Mouse (Mus musculus) liver, embryonic 14.5 days (tissue): ENCODE measurements at regions not wholly inside any gene's neighbourhood (a gene's known extent, or its start where the extent isn't known, plus 50 kb on each side); places are given as distances from the start of the nearest gene placed in this dataset.

Source experiments
- ATAC-seq: fragments of 200-750 bp; cut with Nextera tagmentation; 2 replicates; pipeline ENCODE4 v1.8.0; 2017; ENCODE audit warnings: moderate number of reproducible peaks, mild to moderate bottlenecking, moderate library complexity; ENCODE audit not compliant: insufficient read depth
- DNase-seq, 3 experiments: peaks; one replicate each; pipeline ENCODE4 v3.0.0-alpha.2; 2012 to 2013; ENCODE audit warnings: low read depth in 3 of 3, low spot score in 3 of 3
- H3K27ac ChIP-seq: fragments of 300-500 bp; sonication (generic); 2 replicates; pipeline ENCODE4 v1.5.1; 2014; ENCODE audit warnings: moderate library complexity, mild to moderate bottlenecking, control low read depth, inconsistent platforms
- H3K27me3 ChIP-seq: fragments of 300-500 bp; sonication (generic); 2 replicates; pipeline ENCODE4 v1.6.1; 2014; ENCODE audit warnings: mild to moderate bottlenecking, low read length, moderate library complexity; ENCODE audit not compliant: control insufficient read depth, insufficient read depth
- H3K36me3 ChIP-seq: fragments of 300-500 bp; sonication (generic); replicated peaks from 2 replicates; pipeline ENCODE4 v1.6.1; 2014; ENCODE audit warnings: low read depth; ENCODE audit not compliant: control insufficient read depth, insufficient read depth
- H3K4me1 ChIP-seq, 2 experiments: fragments of 200-500 bp in 1 of 2; fragments of 300-500 bp in 1 of 2; sonication (generic) in 1 of 2; replicated peaks; 2 replicates each; pipeline ENCODE4 v1.6.1; 2012 to 2014; ENCODE audit warnings: antibody characterized with exemption in 1 of 2, inconsistent platforms in 1 of 2, low read length in 1 of 2; ENCODE audit not compliant: control insufficient read depth in 2 of 2, insufficient read depth in 2 of 2
- H3K4me2 ChIP-seq: fragments of 300-500 bp; sonication (generic); 2 replicates; pipeline ENCODE4 v1.6.1; 2014; ENCODE audit warnings: low read depth, mild to moderate bottlenecking, control low read depth, moderate library complexity
- H3K4me3 ChIP-seq, 2 experiments: fragments of 200-500 bp in 1 of 2; fragments of 300-500 bp in 1 of 2; sonication (generic) in 1 of 2; 2 replicates each; pipeline ENCODE4 v1.5.1; 2012 to 2014; ENCODE audit warnings: low read depth in 2 of 2, low read length in 2 of 2, mild to moderate bottlenecking in 2 of 2, control low read depth in 1 of 2, inconsistent platforms in 1 of 2, moderate library complexity in 1 of 2; ENCODE audit not compliant: insufficient read depth in 1 of 2
- H3K9ac ChIP-seq: fragments of 300-500 bp; sonication (generic); replicated peaks from 2 replicates; pipeline ENCODE4 v1.6.1; 2014; ENCODE audit warnings: mild to moderate bottlenecking, control low read depth, moderate library complexity
- H3K9me3 ChIP-seq: fragments of 300-500 bp; sonication (generic); 2 replicates; pipeline ENCODE4 v1.6.1; 2016; ENCODE audit warnings: low read length, mixed read lengths; ENCODE audit not compliant: control insufficient read depth
- CTCF ChIP-seq: IDR thresholded peaks from 2 replicates; pipeline ENCODE4 v1.5.1; 2016; ENCODE audit warnings: antibody characterized with exemption, low read depth, control low read depth
- EP300 ChIP-seq: IDR thresholded peaks from 2 replicates; pipeline ENCODE4 v1.6.1; 2016; ENCODE audit warnings: antibody characterized with exemption, low read depth
- WGBS: fragments of 180-500 bp; shearing (Covaris S2); extraction: QIAGEN DNeasy Blood & Tissue Kit; methylation state at CpG from one replicate; pipeline ENCODE4 v1.1.7; 2014; ENCODE audit not compliant: insufficient replicate concordance; 5-methylcytosine and 5-hydroxymethylcytosine counted together

- H3K9ac ChIP-seq: no peak overlapping the region
- H3K4me3 ChIP-seq: no peak overlapping the region
- TF ChIP-seq EP300 (no peak), CTCF (no peak)
- H3K4me2 ChIP-seq: no peak overlapping the region
- no peaks in the 10 kb centered on the region for H3K4me1 ChIP-seq
- no peaks in the 10 kb centered on the region for H3K36me3 ChIP-seq
- no peak overlapping the region for H3K27ac ChIP-seq
- 31% methylated on average over 3 of the region's 3 CpGs for WGBS
- ATAC-seq (no peak), DNase-seq (no peak)
- H3K9me3 ChIP-seq: no peaks in the 10 kb centered on the region
- H3K27me3 ChIP-seq: no peaks in the 10 kb centered on the region
These were observed 1063.3 kb downstream of the 5730522E02Rik start for GRCm38 (mm10) chr11:25147287-25147686.

GRCm38 (mm10) chr11:25156705-25157104, 1053.9 kb downstream of the 5730522E02Rik start:
- Histone ChIP-seq H3K4me2 (no peak overlapping the region), H3K4me1 (no peaks in the 10 kb centered on the region), H3K36me3 (no peaks in the 10 kb centered on the region), H3K27me3 (no peaks in the 10 kb centered on the region), H3K9me3 (no peaks in the 10 kb centered on the region), H3K27ac (no peak overlapping the region), H3K9ac (no peak overlapping the region), H3K4me3 (no peak overlapping the region)
- TF ChIP-seq CTCF: no peak
- TF ChIP-seq EP300: no peak
- ATAC-seq (no peak), DNase-seq (no peak)
- 25% methylated on average over 5 of the region's 5 CpGs for WGBS

DNA sequence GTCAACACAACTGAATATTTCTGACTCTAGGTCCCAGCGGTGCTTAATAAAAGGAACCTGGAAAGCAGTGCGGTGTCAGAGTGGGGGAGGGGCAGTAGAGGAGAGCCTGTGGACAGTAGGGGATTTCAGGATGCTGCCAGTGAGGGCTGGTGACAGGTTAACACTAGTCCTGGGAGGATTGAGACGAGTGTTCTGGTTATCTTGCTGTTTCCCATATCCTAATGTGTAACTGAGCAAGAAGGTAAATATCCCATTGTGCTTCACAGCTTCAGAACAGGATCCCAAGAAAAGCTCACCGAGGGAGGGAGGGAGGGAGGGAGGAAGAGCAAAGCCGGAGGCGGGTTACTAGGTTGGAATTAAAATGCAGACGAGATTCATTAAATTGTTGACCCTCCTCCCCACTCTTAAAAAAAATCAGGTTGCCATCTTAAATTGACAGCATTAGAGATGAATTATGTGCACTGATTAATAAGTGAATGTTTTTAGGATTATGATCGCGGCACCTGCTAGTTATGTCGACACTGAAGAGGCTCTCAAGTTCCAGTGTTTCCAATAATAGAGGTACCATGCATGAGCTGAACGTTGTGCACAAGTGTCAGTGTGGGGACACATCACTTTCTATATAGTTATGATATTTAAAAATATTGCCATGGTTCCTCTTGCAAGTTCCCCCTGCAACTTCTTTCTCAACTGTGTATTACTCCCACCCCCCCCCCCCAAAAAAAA, 1053.3 kb downstream of the 5730522E02Rik start:
- Histone ChIP-seq H3K27ac (no peak overlapping the region), H3K4me2 (no peak overlapping the region), H3K9me3 (no peaks in the 10 kb centered on the region), H3K9ac (no peak overlapping the region), H3K36me3 (no peaks in the 10 kb centered on the region), H3K4me1 (no peaks in the 10 kb centered on the region), H3K4me3 (no peak overlapping the region), H3K27me3 (no peaks in the 10 kb centered on the region)
- no peak for DNase-seq
- WGBS: 36% methylated on average over 11 of the region's 11 CpGs
- TF ChIP-seq CTCF: no peak
- TF ChIP-seq EP300: no peak
- ATAC-seq: no peak

GRCm38 (mm10) chr11:25157861-25158245, 1052.7 kb downstream of the 5730522E02Rik start:
- 53% methylated on average over 3 of the region's 3 CpGs for WGBS
- no peak overlapping the region for H3K27ac ChIP-seq
- TF ChIP-seq CTCF: no peak
- TF ChIP-seq EP300: no peak
- ATAC-seq (no peak), DNase-seq (no peak)
- H3K4me2 ChIP-seq: no peak overlapping the region
- no peaks in the 10 kb centered on the region for H3K4me1 ChIP-seq
- no peak overlapping the region for H3K9ac ChIP-seq
- H3K36me3 ChIP-seq: no peaks in the 10 kb centered on the region
- H3K9me3 ChIP-seq: no peaks in the 10 kb centered on the region
- no peak overlapping the region for H3K4me3 ChIP-seq
- no peaks in the 10 kb centered on the region for H3K27me3 ChIP-seq

GRCm38 (mm10) chr11:25158884-25159283, 1051.7 kb downstream of the 5730522E02Rik start:
- Histone ChIP-seq H3K4me1 (no peaks in the 10 kb centered on the region), H3K9me3 (no peaks in the 10 kb centered on the region), H3K27ac (no peak overlapping the region), H3K36me3 (no peaks in the 10 kb centered on the region), H3K4me3 (no peak overlapping the region), H3K27me3 (no peaks in the 10 kb centered on the region), H3K9ac (no peak overlapping the region), H3K4me2 (no peak overlapping the region)
- ATAC-seq: no peak
- 41% methylated on average over 1 of the region's 1 CpGs for WGBS
- TF ChIP-seq CTCF (no peak), EP300 (no peak)
- no peak for DNase-seq
